Mouse (Mus musculus) adrenal gland, adult 10 weeks (tissue): ENCODE results near the gene Ppp1r27. TPM values are rescaled to one million over a fixed set of nuclear protein-coding genes. Genes with fewer than 3 reads are reported as not detected.

Experiments used
- polyA plus RNA-seq: library from polyadenylated mRNA; stranded (reverse); fragments of 350-450 nt; fragmentation: Illumina TruSeq; extraction: RNeasy Lipid Tissue Mini Kit (QIAGEN cat#74804); gene quantifications from one replicate; pipeline ENCODE4 v1.2.3, GENCODE M21; 2014; ENCODE audit warnings: low read depth, low replicate concordance

Gene Ppp1r27
- polyA plus RNA-seq: not detected

DNA sequence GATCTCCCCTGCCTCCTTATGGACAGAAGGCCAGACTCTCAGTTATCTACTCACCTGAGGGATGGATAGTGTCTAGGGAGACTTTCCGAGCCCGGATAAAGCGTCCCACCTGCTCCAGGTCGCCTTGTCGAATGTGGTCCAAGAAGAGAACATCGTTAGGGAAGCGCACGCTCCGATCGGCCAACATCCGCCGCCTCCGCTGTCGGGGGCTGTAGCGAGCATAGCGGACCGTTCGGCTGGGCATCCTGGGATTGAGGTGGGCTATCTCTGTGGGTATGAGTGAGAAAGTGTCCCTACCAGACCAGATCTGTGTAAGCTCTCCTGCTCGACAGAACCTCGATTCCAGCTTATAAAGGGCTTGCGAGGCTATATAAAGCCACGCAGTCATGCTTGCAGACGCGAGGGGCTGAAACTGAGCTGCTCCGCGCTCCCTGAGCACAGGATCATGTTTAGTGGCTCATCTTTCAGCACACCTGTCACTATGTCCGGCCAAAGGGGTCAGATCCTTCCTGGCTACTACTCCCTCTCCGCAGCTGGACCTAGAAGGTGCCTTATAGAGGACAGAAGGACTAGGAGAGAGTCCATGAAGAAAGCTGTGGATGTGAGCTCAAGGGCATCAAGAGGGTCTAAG, at the start of gene Ppp1r27:
Gene Ppp1r27, minus strand, starts transcription at position 323 of the 631 bp plus-strand sequence.

DNA sequence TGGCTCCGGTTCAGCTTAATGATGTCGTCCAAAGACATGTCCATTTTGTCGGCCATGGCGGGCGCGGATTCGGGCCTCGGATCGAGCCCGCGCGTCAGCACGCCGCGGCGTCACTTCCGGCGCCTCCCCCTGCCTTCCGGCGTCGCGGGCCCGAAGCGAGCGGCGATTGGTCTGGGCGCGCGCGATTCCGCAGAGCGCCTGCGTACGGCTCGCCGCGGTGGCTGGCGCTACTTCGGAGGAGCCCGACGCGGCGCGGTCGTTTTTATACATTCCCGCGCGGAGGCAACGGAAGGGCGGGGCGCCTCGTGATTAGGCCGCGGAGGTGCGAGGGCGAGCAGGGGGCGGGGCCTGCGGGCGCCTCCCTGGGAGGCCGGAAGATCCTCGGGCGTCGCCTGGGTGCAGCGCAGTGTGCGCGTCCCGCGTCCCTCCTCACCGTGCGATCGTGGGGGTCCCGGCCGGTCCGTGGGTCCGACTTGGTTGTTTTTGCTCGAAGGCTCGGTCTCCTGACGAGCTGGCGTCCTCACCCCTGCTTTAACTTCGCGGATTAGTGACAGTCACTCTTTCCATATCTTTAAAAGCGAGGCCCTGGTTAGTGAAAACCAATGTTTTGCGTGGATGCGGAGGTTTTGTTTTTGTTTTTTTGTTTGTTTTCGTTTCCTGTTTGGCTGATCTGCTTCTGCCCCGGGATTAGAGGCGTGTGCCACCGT, 47.5 kb upstream of the Ppp1r27 start, which contains the start of the genes Alyref and Anapc11:
Gene Alyref, minus strand, starts transcription at position 83 of the 707 bp plus-strand sequence.
Gene Anapc11, plus strand, starts transcription at position 139 of the 707 bp plus-strand sequence.

DNA sequence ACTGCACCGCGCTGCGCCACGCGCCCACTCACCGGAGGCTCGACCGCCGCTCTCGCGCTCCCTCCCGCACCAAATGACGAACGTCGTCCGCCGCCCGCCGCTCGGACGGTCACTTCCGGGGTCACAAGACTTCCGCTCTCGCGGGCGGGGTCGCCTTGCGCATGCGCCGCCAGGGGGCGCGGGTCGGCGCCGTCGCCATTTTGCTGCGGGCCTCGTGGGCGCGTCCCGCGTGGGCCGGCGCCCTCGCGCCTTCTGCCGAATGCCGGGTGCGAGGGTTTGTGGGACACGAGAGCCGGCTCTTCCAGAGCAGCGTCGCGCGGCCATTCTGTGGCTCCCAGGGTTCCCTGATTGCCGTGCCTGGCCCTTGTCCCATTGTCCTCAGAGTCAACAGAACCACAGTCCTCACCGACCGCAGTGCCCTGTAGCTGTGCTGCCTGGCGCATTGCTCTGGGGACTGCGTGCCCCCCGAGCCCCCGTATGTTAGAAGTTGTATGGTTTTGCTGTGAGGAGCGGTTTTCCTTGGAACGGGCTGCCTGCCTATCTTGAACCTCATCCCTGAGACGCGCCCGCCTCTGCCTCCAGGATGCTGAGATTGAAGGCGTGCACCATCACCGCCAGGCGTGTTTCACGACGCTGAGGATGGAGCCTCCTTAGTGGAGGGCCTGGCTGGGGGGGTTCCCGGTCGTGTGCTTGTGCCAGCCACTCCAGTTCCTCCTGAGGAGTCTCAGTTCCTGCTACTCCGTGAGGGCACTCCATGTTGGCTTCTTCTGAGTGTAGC, 30.7 kb upstream of the Ppp1r27 start, which contains the start of gene Arhgdia:
Gene Arhgdia, minus strand, starts transcription at position 135 of the 778 bp plus-strand sequence.

DNA sequence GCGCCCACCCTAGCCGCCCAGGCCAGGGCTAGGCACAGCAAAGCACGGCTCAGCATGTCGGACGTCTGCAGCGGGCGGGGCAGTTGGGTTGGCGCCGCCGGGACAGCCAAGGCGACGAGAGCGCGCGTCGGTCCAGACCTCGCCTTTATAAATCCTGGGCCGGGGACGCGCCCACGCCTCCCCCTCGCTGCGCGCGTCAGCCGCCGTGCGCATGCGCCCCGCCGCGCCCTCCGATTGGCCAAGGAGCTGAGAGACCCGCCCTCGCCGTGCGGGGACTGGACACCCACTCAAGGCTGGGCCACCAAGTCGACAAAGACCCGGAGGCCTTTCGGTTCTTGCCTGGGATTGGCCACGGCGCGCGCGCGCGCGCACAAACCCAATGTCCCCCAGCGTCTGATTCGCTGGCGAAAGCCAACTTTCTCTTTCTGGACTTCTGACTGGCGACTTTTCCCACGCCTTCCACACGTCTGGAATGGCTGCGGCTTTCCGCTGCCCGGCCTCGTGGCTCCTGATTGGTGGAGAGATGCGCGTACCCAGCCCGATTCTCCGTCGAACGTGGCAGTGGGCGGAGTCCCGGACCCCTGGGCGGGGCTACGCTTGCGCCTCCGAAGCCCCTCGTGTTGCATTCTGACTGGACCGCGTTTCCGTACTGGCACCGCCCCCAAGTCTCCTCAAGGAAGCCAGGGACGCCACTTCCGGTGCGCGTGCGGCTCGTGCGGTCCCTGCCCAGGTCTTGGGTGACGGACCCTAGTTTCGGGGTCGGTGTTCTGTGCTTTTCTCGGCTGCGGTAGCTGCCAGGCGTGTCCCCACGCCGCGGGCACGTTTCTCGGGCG, 22.0 kb upstream of the Ppp1r27 start, which contains the start of gene P4hb:
Gene P4hb, minus strand, starts transcription at position 502 of the 833 bp plus-strand sequence.

DNA sequence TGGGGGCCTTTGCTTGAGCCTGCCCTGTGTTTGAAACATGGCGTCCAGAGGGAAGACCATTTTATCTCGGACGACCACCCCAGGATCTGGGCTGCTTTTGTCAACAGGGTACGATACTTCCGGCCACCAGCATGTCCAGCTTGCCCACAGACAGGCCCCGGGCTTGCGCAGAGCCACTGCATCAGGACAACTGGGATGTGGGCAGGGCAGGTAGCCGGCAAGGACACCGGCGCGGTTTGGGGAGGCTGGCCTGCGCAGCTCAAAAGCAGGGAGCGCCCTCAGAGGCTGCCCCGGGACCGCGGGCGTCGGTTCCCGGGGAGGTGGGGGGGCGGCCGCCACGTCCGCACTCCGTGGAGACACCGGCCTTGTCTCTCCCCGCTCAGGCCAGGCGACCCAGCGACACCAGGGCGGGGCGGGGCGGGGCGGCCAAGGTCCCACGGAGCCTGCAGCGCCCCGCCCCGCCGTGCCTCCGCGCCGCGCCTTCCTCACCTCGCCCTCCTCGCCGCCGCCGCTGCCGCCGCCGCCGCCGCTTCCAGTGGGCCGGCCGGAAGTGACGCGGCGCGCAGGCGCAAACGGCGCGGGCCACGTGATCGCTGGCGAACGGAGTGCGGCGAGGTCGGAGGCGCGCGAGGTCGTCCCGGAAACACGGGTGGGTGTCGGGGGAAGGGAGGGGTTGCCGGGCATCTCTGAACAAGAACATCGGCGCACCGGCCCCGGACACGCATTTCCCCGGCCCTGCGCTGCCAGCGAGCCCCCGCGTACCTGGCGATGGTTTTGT, 1.6 kb downstream of the Ppp1r27 start, which contains the start of gene Mcrip1:
Gene Mcrip1, minus strand, starts transcription at position 560 of the 778 bp plus-strand sequence.

DNA sequence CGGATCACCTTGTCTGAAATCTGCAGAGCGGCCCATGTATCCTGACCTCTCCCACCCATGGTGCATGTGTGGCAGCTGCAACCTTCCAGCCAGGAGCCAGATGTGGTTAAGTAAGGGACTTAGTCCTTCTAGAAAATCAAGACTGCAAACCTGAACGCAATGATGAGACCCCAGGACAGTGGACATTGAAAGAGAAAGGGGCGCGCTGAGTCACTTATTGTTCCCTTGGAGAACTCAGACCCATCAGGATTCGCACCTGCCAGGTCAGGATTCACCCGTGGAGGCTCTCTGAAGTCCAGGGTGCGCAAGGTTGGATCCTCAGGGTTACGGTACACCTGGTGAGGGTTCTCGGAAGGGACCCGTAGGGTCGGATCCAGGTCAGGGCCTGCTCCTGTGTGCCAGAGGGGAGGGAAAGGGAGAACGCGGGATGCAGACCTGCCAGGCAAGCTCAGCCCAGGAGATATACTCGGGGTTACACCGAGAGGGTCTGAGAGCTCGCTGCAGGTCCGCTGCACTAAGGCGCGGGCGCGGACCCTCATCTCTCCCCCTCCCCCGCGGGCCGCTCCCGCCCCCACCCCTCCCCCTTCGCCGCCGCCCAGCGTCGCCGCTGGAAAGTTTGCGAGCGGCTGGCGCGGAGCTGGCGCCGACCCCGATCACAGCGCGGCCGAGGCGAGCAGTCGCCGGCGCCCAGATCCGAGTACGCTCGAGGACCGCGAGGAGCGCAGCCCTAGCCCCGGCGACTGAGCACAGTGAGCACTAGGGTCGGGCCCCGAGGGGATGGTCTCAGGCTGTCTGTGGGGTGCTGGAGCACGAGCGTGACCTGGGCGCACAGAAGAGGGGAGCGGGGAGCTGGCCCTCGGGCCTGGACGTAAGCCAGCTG, 20.6 kb downstream of the Ppp1r27 start, which contains the start of gene Gcgr:
Gene Gcgr, plus strand, starts transcription at position 615 of the 880 bp plus-strand sequence.

Other genes starting within 250 kb of the Ppp1r27 start
- gene Actg1, start 202.6 kb downstream of the Ppp1r27 start, polyA plus RNA-seq: 383 TPM
- gene Fscn2, start 189.6 kb downstream of the Ppp1r27 start, polyA plus RNA-seq: not detected
- 0.29 TPM for gene Faap100, start 172.4 kb downstream of the Ppp1r27 start, polyA plus RNA-seq
- gene Nploc4, start 113.4 kb downstream of the Ppp1r27 start, polyA plus RNA-seq: 29.9 TPM
- gene Tspan10, start 108.5 kb downstream of the Ppp1r27 start, polyA plus RNA-seq: not detected
- not detected for gene Pde6g, start 97.6 kb downstream of the Ppp1r27 start, polyA plus RNA-seq
- 1.4 TPM for gene Oxld1, start 93.1 kb downstream of the Ppp1r27 start, polyA plus RNA-seq
- 13.4 TPM for gene Ccdc137, start 93.0 kb downstream of the Ppp1r27 start, polyA plus RNA-seq
- 16.2 TPM for gene Arl16, start 83.5 kb downstream of the Ppp1r27 start, polyA plus RNA-seq
- 2.4 TPM for gene Mrpl12, start 66.5 kb downstream of the Ppp1r27 start, polyA plus RNA-seq
- 2.2 TPM for gene Slc25a10, start 59.3 kb downstream of the Ppp1r27 start, polyA plus RNA-seq
- not detected for gene Gcgr, start 20.4 kb downstream of the Ppp1r27 start, polyA plus RNA-seq
- 1.0 TPM for gene Mcrip1, start 1.4 kb downstream of the Ppp1r27 start, polyA plus RNA-seq
- gene P4hb, start 22.1 kb upstream of the Ppp1r27 start, polyA plus RNA-seq: 183 TPM
- 32.9 TPM for gene Arhgdia, start 30.5 kb upstream of the Ppp1r27 start, polyA plus RNA-seq
- 20.8 TPM for gene Alyref, start 47.2 kb upstream of the Ppp1r27 start, polyA plus RNA-seq
- gene Anapc11, start 47.3 kb upstream of the Ppp1r27 start, polyA plus RNA-seq: 10.3 TPM
- not detected for gene Npb, start 57.3 kb upstream of the Ppp1r27 start, polyA plus RNA-seq
- gene Pcyt2, start 66.8 kb upstream of the Ppp1r27 start, polyA plus RNA-seq: 14.4 TPM
- gene Sirt7, start 74.1 kb upstream of the Ppp1r27 start, polyA plus RNA-seq: 7.9 TPM
- gene Mafg, start 82.5 kb upstream of the Ppp1r27 start, polyA plus RNA-seq: 17.5 TPM
- 0.52 TPM for gene Pycr1, start 92.6 kb upstream of the Ppp1r27 start, polyA plus RNA-seq
- gene Myadml2, start 97.0 kb upstream of the Ppp1r27 start, polyA plus RNA-seq: not detected
- not detected for gene Notum, start 110.0 kb upstream of the Ppp1r27 start, polyA plus RNA-seq
- 2.4 TPM for gene Aspscr1, start 121.8 kb upstream of the Ppp1r27 start, polyA plus RNA-seq
- 1.7 TPM for gene Cenpx, start 162.6 kb upstream of the Ppp1r27 start, polyA plus RNA-seq
- 0.47 TPM for gene Lrrc45, start 162.8 kb upstream of the Ppp1r27 start, polyA plus RNA-seq
- gene Rac3, start 170.3 kb upstream of the Ppp1r27 start, polyA plus RNA-seq: not detected
- not detected for gene Dcxr, start 176.1 kb upstream of the Ppp1r27 start, polyA plus RNA-seq
- gene Cbr2, start 181.0 kb upstream of the Ppp1r27 start, polyA plus RNA-seq: 1.2 TPM
- gene Hmga1b, start 211.7 kb upstream of the Ppp1r27 start, polyA plus RNA-seq: not detected
- gene Rfng, start 233.1 kb upstream of the Ppp1r27 start, polyA plus RNA-seq: not detected
- gene Gps1, start 233.1 kb upstream of the Ppp1r27 start, polyA plus RNA-seq: 30.7 TPM
- gene Dus1l, start 245.3 kb upstream of the Ppp1r27 start, polyA plus RNA-seq: 4.8 TPM